ENCODE assay signal across 8 mouse cellular contexts in the genomic region with DNA sequence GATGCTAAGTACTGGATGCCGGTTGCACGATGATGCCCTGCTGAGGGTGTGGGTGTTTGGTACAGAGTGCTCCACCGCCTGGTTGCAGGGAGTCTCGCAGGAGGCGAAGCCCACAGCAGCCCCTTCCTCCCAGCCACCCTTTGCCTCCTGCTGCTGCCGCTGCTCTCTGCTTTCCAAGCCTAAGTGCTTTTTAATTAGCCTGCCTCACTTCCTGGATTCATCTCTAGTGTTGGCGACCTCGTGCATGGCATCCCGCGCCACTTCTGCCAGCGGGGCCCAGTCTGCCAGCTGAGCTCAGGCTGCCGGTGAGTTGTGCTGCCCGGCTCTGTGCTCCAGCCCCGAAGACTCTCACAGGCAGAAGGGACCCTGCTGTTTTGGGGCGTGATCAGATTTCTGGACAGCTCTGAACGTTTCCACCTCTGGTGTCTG.
A peak's percentile ranks its signal among the peaks of the same experiment; 100 is the strongest.
DNase-seq lines count a peak whose midpoint lies in the region; ATAC-seq lines count a peak whose summit lies in the region.

No protein-coding gene starts in this region.

- H3K27ac ChIP-seq in heart, embryonic 11.5 days (ENCODE audit: low read depth, low read length) = no peak overlapping the region
- peak overlapping the region; percentile 60 for H3K27ac ChIP-seq in midbrain, embryonic 13.5 days

- no peak for ATAC-seq in heart, embryonic 11.5 days (replicated peaks; ENCODE audit: insufficient number of reproducible peaks, low FRiP score, low TSS enrichment)
- ATAC-seq in midbrain, embryonic 13.5 days = peak; percentile 91

- no peaks in the 10 kb centered on the region for H3K36me3 ChIP-seq in heart, embryonic 11.5 days (ENCODE audit: control insufficient read depth, insufficient read depth, low read length)
- no peaks in the 10 kb centered on the region for H3K36me3 ChIP-seq in midbrain, embryonic 13.5 days

- DNase-seq in kidney, postnatal 4 days = peak; percentile 37 to 44
- no peak for DNase-seq in kidney, adult 9 months
- DNase-seq in cerebellum, postnatal 36 days = peak; percentile 10 to 12
- DNase-seq in layer of hippocampus, postnatal 25 days (ENCODE audit: extremely low spot score in 1 of 2, low spot score in 1 of 2) = peak; percentile 36 to 39
- no peak for DNase-seq in B cell, adult 2 months
- DNase-seq in gastrocnemius, adult 18-20 months (ENCODE audit: low spot score) = no peak

- H3K9ac ChIP-seq in heart, embryonic 11.5 days (ENCODE audit: low read depth, low read length) = 0 out of 2 replicates have a peak overlapping the region, but pooled peaks have one; percentile 67
- H3K9ac ChIP-seq in midbrain, embryonic 13.5 days (replicated peaks) = peak overlapping the region; percentile 53; the same call in 1 of the 2 replicates

- no peaks in the 10 kb centered on the region for H3K27me3 ChIP-seq in heart, embryonic 11.5 days (ENCODE audit: control insufficient read depth, insufficient read depth, low read length)
- no peaks in the 10 kb centered on the region for H3K27me3 ChIP-seq in midbrain, embryonic 13.5 days

- H3K4me1 ChIP-seq in heart, embryonic 11.5 days (ENCODE audit: control insufficient read depth, insufficient read depth, low read length) = no peaks in the 10 kb centered on the region
- H3K4me1 ChIP-seq in midbrain, embryonic 13.5 days (replicated peaks) = peaks cover 12% of the 10 kb centered on the region

- 3% methylated on average over 16 of the region's 16 CpGs for WGBS in heart, embryonic 11.5 days (ENCODE audit: insufficient replicate concordance)
- 3% methylated on average over 16 of the region's 16 CpGs for WGBS in midbrain, embryonic 13.5 days

- peak overlapping the region; percentile 80 for H3K4me2 ChIP-seq in heart, embryonic 11.5 days
- peak overlapping the region; percentile 55 for H3K4me2 ChIP-seq in midbrain, embryonic 13.5 days (replicated peaks)

- no peaks in the 10 kb centered on the region for H3K9me3 ChIP-seq in heart, embryonic 11.5 days (replicated peaks; ENCODE audit: control insufficient read depth, low read length)
- H3K9me3 ChIP-seq in midbrain, embryonic 13.5 days = no peaks in the 10 kb centered on the region

- peak overlapping the region; percentile 38 for H3K4me3 ChIP-seq in heart, embryonic 11.5 days (ENCODE audit: low read depth, low read length)
- H3K4me3 ChIP-seq in midbrain, embryonic 13.5 days (replicated peaks) = peak overlapping the region; percentile 28

Comparison
In these comparisons a context has a peak if more than half of its experiments do, and no peak if none do; other contexts are left out.
1. DNase-seq: peak in kidney, postnatal 4 days (2 of 2), cerebellum, postnatal 36 days (2 of 2) and layer of hippocampus, postnatal 25 days (2 of 2); none in kidney, adult 9 months (single experiment), B cell, adult 2 months (0 of 2) and gastrocnemius, adult 18-20 months (single experiment).